Mouse (Mus musculus) forelimb bud, embryonic 11.5 days (tissue): ENCODE results near the gene Olfr1373.

Source experiments
- DNase-seq: peaks from one replicate; pipeline ENCODE4 v3.0.0-alpha.2; 2012; ENCODE audit warnings: low read depth, low spot score

Gene Olfr1373

DNA sequence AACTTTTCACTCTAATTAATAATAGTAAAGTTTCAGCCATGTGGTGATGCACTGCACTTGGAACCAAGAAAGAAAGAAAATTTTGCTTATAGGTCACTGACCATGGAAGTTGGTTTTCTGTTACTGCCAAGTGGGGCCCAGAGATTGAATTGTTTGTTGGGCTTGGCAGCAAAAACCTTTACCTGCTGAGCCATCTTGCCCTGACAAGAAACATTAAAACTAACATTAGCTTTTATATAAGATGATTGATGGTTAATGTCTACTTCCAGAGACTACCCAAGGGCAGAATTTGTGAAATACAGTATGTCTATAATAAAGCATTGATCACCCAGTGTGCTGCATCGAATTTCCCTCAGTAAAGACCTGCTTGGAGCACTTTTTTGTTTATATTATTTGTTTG, 38.9 kb downstream of the Olfr1373 start:
- no peak for DNase-seq

DNA sequence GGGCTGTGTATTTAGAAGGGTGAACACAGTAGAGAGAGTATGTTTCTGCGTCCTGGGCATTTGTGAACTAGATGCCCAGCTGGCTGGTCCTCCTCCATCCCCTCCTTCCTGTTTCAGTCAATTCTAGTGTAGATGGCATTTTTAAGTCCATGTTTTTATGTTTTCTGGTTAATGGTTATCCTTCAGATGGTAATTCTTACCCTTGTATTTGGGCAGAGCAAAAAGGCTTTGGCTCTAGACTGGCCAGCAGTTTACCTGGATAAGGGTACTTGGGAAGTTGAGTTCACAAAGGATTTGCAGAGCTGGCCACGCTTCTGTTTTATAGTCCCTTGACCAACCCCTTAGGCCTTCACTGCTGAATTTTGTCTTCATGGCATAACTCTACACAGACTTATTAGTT, 39.3 kb downstream of the Olfr1373 start:
- DNase-seq = no peak

DNA sequence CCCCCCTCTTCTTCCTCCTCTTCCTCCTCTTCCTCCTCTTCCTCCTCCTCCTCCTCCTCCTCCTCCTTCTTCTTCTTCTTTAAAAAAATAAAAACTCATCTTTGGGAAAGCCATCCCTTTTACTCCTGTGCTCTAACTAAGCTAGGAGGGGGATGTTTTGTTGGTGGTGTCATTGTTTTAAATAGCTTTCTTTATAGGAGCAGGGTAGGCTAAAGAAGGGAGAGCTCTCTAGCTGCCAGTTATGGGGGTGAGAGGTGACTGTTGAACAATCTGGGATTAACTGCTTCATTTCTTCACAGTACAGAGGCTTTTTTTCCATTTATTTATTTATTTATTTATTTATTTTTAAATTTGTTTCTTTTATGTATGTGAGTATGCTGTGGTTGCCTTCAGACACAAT, 39.8 kb downstream of the Olfr1373 start:
- no peak for DNase-seq

DNA sequence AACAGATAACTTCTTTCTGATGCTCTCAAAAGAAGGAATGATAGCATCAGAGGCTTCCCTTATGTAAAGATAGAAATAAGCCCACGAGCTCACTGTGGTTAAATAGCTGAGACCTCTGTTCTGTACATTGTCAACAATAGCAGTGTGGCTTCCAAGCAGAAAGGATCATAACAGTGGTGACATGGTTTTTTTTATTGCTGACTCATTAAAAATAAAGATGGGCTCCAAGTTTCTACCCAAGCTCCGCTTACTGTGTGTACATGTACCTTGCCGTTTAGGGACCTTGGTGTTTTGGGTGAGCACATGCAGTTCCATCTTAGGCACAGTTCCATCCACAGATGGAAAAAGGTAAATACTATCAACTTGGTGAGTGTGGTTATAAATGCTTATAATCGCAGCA, 42.4 kb downstream of the Olfr1373 start:
- no peak for DNase-seq

DNA sequence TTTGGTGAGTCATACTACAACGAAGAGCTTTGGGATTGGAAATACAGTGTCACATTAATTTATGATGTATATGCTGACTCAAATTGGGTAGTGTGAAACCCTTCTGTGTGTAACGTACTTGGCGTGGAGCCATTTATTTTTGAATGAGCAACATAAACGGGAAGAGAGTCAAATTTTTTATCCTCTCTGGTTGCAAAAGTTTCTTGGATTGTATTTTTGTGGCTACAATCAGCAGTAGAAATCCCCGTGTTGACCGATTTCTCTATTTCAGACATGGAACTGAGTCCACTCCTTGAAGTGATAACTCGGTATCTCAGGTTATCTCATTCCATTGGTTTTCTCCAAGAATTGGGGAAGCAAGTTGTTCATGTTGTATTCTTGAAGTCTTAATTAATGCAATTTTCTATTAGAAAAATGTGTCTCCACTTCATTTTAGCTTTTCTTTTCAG, 45.5 kb downstream of the Olfr1373 start:
- DNase-seq = no peak

DNA sequence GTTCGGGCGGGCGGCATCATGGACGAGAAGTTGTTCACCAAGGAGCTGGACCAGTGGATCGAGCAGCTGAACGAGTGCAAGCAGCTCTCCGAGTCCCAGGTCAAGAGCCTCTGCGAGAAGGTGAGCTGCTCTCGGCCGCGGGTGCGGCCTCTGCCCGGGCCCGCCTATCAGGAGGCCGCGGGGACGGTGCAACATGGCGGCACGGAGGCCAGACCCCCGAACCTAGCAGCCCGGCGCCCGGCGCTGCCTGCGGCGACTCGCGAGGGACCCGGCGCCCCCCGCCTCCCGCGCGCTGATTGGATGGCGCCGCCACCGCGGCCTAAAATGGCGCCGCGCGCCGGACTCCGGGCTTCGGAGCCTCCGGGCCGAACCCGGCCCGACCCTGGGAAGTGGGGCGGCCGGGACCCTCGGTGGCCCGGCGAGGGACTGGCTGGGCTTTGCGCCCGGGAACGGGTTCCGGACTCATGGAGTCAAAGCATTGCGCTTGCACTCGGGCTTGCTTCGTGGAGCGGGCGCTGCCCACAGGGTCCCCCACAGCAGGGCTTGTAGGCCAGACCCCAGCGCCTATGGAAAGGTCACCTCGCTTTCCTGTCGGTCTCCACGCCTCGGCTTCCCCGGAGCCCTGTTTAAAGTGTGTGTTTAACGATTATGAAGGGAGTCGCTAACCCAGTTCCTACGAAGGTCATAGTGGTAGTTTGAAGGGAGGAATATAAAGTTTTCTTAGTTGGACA, 46.1 kb downstream of the Olfr1373 start:
- peak; percentile 79 for DNase-seq

DNA sequence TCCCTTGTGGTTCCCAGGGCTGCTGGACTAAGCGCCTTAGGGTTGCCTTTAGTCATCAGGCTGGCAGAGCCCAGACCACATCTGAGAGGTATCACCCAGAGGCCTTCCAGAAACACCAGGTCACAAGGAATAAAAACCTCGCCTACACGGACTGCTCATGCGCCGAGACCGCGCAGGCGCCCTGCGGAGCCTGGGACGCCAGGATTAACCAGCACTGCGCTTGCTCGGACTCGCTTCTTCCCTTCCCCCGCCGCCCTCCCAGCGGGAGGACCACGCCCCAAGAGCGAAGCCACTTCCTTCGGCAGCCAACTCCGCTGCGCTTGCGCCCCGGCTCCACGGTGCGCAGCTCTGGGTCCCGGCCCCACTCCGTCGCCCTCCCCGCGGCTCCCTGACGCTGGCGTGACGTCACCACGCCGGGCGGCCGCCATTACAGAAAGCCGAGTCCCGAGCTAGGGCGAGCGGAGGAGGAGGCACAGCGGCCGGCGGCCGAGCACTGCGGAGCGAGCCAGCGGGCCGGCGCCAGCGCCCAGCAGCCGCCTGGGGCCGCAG, 46.9 kb downstream of the Olfr1373 start, which contains the start of gene Ppp2ca:
TSS of gene Ppp2ca (plus strand) at position 284 of the 549 bp plus-strand sequence.
- peak; percentile 99 for DNase-seq

DNA sequence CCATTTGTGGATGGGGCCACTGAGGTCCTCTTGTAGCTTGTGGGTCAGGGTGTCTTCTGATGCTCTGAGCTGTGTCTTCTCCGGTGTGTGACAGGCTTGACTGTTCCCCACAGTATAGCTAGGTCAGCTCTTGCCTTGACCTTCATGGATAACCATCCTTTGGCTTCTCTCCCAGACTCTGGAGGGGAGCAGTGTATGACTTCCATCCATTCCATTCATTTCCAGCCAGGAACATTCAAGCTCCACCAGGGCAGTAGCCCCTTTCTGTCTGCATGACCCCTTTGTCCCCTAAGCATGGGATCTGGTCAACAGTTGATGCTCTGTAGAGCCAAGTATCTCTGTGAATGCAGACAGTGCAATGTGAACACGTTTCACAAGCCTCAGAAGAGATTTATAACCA, 47.7 kb downstream of the Olfr1373 start:
- DNase-seq = no peak

DNA sequence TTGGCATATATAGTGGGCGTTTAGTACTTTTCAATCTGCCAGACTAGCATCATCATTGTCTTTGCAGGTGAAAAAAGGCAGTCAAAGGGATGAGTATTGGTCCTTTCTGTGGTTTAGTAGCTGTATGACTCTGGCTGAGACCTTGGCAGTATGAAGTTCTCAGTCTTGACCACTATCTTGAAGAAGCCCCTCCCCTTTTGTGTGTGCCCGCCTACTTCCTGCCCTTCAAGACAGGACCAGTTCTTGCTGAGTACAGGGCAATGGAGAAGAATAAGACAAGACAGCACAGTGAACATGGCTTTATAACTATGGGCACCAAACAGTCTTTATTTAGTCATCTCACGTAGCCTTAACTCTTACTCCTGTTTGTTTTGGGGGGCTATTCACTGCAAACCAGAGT, 48.3 kb downstream of the Olfr1373 start:
- DNase-seq = no peak
